Mouse (Mus musculus): ENCODE data around the gene Klk15.
"Not testable (repeated sequence)": the region's sequence is repeated elsewhere in the genome, so short reads cannot be mapped to it uniquely, and the experiment has no call there.

Klk15 gene

GRCm38 (mm10) chr7:43942293-43942692, 8.8 kb downstream of the Klk15 start:
- not testable (repeated sequence) for DNase-seq (ENCODE audit: low read depth, low spot score)

GRCm38 (mm10) chr7:43944727-43945264, 11.3 kb downstream of the Klk15 start:
- no peak for DNase-seq (ENCODE audit: low read depth, low spot score)
- Histone ChIP-seq H3K27me3 (ENCODE audit: control insufficient read depth, insufficient read depth, low read length, poor library complexity, severe bottlenecking) (no peaks in the 10 kb centered on the region), H3K36me3 (ENCODE audit: control insufficient read depth, insufficient read depth, low read length, poor library complexity, severe bottlenecking) (no peaks in the 10 kb centered on the region)

More at GRCm38 (mm10) chr7:43942293-43942692, 8.8 kb downstream of the Klk15 start:
- not testable (repeated sequence) for H3K27me3 ChIP-seq (ENCODE audit: control insufficient read depth, insufficient read depth, low read length, poor library complexity, severe bottlenecking); H3K36me3 ChIP-seq (ENCODE audit: control insufficient read depth, insufficient read depth, low read length, poor library complexity, severe bottlenecking)

GRCm38 (mm10) chr7:43950364-43950763, 16.8 kb downstream of the Klk15 start, which contains the start of gene Klk1b8:
Gene Klk1b8, plus strand, starts transcription at chr7:43950664.
- Histone ChIP-seq H3K36me3 (ENCODE audit: control insufficient read depth, insufficient read depth, low read length, poor library complexity, severe bottlenecking) (no peaks in the 10 kb centered on the region), H3K27me3 (ENCODE audit: control insufficient read depth, insufficient read depth, low read length, poor library complexity, severe bottlenecking) (no peaks in the 10 kb centered on the region)
- no peak for DNase-seq (ENCODE audit: low read depth, low spot score)

- Histone ChIP-seq H3K27me3 (ENCODE audit: control insufficient read depth, insufficient read depth, low read length, poor library complexity, severe bottlenecking) (no peaks in the 10 kb centered on the region), H3K36me3 (ENCODE audit: control insufficient read depth, insufficient read depth, low read length, poor library complexity, severe bottlenecking) (no peaks in the 10 kb centered on the region)
- no peak for DNase-seq (ENCODE audit: low read depth, low spot score)
These were observed 19.2 kb downstream of the Klk15 start for GRCm38 (mm10) chr7:43952703-43953102.

GRCm38 (mm10) chr7:43966451-43966850, 32.9 kb downstream of the Klk15 start, which contains the start of gene Klk1b1:
Gene Klk1b1, plus strand, starts transcription at chr7:43966751.
- no peak for DNase-seq (ENCODE audit: low read depth, low spot score)
- Histone ChIP-seq H3K36me3 (ENCODE audit: control insufficient read depth, insufficient read depth, low read length, poor library complexity, severe bottlenecking) (no peaks in the 10 kb centered on the region), H3K27me3 (ENCODE audit: control insufficient read depth, insufficient read depth, low read length, poor library complexity, severe bottlenecking) (no peaks in the 10 kb centered on the region)

GRCm38 (mm10) chr7:43967058-43967457, 33.5 kb downstream of the Klk15 start:
- Histone ChIP-seq H3K36me3 (ENCODE audit: control insufficient read depth, insufficient read depth, low read length, poor library complexity, severe bottlenecking) (no peaks in the 10 kb centered on the region), H3K27me3 (ENCODE audit: control insufficient read depth, insufficient read depth, low read length, poor library complexity, severe bottlenecking) (no peaks in the 10 kb centered on the region)
- DNase-seq (ENCODE audit: low read depth, low spot score): no peak

GRCm38 (mm10) chr7:43967612-43968011, 34.1 kb downstream of the Klk15 start:
- no peaks in the 10 kb centered on the region for H3K36me3 ChIP-seq (ENCODE audit: control insufficient read depth, insufficient read depth, low read length, poor library complexity, severe bottlenecking)
- DNase-seq (ENCODE audit: low read depth, low spot score): no peak
- H3K27me3 ChIP-seq (ENCODE audit: control insufficient read depth, insufficient read depth, low read length, poor library complexity, severe bottlenecking): no peaks in the 10 kb centered on the region

- not testable (repeated sequence) for H3K36me3 ChIP-seq (ENCODE audit: control insufficient read depth, insufficient read depth, low read length, poor library complexity, severe bottlenecking); DNase-seq (ENCODE audit: low read depth, low spot score); H3K27me3 ChIP-seq (ENCODE audit: control insufficient read depth, insufficient read depth, low read length, poor library complexity, severe bottlenecking)
These were observed 42.2 kb downstream of the Klk15 start, which contains the start of gene Klk1b9 for GRCm38 (mm10) chr7:43975761-43976160. Gene Klk1b9, plus strand, starts transcription at chr7:43976061.

GRCm38 (mm10) chr7:43985657-43986056, 52.1 kb downstream of the Klk15 start:
- no peaks in the 10 kb centered on the region for H3K27me3 ChIP-seq (ENCODE audit: control insufficient read depth, insufficient read depth, low read length, poor library complexity, severe bottlenecking)
- DNase-seq (ENCODE audit: low read depth, low spot score): no peak
- no peaks in the 10 kb centered on the region for H3K36me3 ChIP-seq (ENCODE audit: control insufficient read depth, insufficient read depth, low read length, poor library complexity, severe bottlenecking)
